Mouse (Mus musculus) thymus, postnatal 0 days (tissue): ENCODE measurements around the gene Coq10a. TPM values are rescaled to one million over a fixed set of nuclear protein-coding genes. Genes with fewer than 3 reads are reported as not detected.
A peak's percentile ranks its signal among the peaks of the same experiment; 100 is the strongest.

ENCODE experiments used
- DNase-seq: peaks from one replicate; pipeline ENCODE4 v3.0.0-alpha.2; 2015; ENCODE audit warnings: low spot score
- polyA plus RNA-seq: library from polyadenylated mRNA; unstranded; fragments of >200 nt; fragmentation: Nextera tagmentation; extraction: Ambion mirVana; gene quantifications from 2 replicates; pipeline ENCODE4 v1.2.1, GENCODE M21; 2015

Coq10a gene
- polyA plus RNA-seq, 1 experiment from 2014 or later, result 21.8 TPM

DNA sequence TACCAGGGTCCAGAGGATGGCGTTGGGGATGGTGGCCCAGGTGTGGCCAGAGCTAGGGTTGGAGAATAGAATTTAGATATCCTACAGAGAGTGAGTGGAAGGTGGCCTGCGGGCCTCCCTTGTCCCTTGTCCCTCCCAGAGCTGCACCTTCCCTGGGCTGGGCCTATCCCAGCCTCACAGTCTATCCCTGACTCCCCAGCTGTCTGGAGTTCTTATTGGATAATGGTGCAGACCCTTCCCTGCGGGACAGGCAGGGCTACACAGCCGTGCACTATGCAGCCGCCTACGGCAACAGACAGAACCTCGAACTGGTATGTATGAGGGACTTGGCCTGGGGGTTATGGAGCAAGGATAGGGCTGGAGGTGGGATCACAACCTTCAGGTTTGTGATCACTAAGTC, 17.1 kb upstream of the Coq10a start:
- no peak for DNase-seq

DNA sequence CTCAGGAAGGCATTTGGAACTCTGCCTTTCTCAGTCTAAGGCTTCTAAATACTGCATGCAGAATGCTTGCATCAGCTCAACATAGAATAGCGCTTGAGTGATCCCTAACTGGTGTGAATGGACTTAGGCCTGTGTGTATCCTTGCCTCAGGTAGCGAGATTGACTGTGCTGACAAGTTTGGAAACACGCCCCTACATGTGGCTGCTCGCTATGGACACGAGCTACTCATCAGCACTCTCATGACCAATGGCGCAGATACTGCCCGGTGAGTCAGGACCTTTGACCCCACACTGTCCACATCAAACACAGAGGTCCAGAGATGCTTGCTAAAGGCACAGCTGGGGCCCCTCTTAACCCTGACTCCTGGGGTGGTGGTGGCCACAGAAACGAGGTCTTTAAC, 13.7 kb upstream of the Coq10a start:
- no peak for DNase-seq

DNA sequence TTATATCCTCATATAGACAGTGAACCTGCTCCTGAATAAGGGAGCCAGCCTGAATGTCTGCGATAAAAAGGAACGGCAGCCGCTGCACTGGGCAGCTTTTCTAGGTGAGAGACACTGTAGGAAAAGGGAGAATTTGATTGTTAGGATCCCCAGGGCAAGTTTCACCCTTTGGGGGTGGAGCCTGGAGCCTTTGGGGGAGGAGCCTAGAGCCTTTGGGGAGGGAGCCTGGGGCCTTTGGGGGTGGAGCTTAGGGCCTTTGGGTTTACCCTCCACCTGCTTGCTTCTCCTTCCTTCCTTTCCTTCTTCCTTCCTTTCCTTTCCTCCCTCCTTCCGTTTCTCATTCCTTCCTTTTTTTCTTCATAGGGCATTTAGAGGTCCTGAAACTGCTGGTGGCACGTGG, 11.8 kb upstream of the Coq10a start:
- no peak for DNase-seq

DNA sequence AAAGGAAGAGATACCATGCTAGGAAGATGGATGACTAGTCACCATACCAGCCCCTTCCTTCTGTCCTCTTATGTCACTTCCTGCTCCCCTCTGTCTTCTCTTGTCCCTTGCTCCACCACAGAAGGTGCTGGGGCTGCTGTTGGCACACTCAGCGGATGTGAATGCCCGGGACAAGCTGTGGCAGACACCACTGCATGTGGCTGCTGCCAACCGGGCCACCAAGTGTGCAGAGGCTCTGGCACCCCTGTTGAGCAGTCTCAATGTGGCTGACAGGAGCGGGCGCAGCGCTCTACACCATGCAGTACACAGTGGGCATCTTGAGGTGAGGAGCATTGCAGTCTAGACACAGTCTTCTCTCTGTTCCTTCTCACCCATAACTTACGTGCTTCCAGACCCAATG, 10.5 kb upstream of the Coq10a start:
- no peak for DNase-seq

DNA sequence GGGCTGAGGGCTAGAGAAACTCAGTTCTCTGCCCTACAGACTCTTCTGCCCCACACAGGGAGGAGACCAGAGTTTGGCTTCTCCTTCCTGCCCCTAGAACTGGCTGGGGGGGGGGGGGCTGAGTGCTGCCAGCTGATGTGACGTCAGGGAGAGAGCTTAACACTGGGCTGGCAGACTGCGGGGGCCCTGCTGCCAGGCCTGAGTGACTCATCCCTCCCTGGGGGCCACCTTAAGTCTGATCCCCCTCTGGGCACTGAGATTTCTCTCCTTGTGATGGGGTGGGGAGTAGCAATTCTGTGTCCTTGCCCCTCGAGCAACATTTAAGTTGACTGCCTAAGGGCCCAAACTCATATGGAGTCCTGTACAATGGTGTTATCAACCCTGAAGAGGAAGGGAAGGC, 9.7 kb upstream of the Coq10a start:
- DNase-seq, result no peak

DNA sequence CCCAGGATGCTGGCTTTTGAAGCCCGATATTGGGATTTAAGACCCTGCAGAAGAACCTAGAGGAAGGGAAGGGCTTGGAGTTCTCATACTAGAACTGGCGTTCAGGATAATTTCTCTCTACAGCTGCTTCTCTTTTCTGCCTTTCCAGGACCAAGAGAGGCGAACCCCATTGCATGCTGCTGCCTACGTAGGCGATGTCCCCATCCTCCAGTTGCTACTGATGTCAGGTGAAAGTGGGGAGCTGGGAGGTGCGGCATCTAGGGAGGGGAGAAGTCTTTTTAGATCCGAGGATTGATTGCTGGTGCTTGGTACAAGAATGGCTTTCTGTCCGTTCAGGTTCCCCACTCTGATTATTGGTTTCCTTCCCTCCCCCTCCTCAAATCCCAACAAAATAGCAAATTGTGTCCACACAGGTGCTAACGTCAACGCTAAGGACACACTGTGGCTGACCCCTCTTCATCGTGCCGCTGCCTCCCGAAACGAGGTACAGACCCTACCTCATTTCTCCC, 9.2 kb upstream of the Coq10a start:
- no peak for DNase-seq

DNA sequence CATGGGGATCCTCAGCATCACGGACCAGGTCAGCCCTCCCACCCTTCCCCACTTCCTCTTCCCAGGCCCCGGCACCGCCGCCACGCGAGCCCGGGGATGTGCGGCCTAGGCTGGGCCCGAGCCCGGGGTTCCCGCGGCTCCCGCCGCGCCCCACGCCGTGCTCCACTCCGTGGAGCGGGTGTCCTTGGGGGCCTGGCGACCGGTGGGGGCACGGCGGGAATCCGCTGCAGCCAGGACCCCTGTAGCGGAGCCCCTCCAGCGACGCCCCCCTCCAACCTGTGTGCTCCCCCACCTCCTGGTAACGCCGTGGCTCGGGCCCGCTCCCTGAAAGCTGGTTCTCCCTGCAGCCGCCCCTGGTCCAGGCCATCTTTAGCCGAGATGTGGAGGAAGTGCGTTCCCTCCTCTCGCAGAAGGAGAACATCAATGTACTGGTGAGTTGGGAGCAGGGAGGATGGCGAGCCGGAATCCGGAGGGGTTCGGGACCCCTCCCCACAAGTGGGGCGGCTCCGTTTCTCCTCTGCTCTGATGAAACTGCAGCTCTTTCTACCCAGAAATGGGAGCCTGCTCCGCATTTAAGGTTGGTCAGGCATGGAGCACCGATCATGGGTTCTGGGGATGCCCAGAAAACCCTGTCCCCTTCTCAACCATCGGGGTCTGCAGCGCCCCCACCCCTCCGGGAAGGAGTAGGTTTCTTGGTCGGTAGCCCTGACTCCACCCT, 8.6 kb upstream of the Coq10a start:
- DNase-seq, result peak; percentile 29

DNA sequence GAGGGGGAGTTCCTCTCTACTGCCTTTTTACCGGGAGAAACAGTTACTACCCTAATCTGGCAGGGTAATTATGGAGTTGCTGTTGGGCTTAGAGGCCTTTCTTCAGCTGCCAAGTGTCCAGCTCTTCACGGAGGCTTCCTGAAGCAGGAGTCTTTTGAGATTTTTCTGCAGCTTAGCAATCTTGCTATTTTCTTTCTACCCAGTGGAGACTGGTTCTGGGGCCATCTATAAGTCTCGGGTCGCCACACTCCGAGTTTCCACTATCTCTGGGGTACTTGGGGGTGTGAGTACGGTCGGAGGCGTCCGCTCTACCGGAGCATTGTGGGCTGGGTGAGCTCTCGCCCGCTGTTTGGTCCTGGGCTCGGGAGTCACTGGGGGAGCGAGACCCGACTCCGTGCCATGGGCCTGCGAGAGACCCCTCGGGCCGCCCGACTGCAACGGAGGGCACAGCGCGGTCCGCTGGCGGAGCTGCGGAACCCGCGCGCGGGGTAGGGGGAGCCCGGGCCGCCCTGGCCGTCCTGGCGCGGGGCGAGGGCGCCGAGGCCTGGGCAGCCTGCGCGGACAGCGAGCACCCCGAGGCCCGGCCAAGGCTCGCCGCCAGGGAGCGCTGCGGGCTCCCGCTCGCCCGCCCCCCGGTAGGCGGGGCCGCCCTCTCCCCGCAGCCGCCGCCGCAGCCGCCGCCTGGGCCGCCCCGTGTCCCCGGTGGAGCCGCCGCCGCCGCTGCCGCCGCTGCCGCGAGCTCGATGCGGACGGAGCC, 7.8 kb upstream of the Coq10a start, which contains the start of gene Ankrd52:
Gene Ankrd52 (plus strand): TSS at position 661 of the 757 bp plus-strand sequence.
- DNase-seq, result peak; percentile 82

DNA sequence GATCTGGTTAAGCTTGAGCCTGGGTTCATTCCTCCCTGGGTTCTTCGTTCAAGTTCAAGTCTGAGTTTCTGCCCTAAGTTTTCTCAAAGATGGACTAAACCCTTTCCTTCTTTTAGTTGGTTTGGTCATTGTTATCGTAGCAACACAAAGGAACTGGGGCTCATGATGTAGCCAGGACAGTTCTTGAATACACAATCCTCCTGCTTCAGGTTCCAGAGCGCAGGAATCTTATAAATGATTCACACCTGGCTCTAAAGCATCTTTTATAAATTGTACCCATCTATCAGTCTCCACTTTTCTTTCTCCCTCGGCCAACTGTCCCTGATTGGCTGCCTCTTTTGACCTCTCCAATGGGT, 7.3 kb upstream of the Coq10a start:
- DNase-seq, result no peak

DNA sequence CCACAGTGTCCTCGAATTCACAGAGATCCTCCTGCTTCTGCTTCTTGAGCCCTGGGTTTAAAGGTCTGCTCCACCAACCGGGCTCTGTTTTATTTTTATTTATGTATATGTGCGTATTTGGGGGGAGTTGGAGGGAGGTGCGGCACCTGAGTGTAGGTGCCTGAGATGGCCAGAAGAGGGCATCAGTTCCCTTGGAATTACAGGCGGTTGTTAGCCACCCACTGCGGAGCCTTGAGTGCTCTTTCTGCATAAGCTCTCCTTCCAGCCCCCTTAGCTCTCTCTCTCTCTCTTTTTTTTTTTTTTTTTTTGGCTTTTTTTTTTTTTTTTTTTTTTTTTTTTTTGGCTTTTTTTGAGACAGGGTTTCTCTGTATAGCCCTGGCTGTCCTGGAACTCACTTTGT, 5.6 kb upstream of the Coq10a start:
- peak; percentile 32 for DNase-seq

DNA sequence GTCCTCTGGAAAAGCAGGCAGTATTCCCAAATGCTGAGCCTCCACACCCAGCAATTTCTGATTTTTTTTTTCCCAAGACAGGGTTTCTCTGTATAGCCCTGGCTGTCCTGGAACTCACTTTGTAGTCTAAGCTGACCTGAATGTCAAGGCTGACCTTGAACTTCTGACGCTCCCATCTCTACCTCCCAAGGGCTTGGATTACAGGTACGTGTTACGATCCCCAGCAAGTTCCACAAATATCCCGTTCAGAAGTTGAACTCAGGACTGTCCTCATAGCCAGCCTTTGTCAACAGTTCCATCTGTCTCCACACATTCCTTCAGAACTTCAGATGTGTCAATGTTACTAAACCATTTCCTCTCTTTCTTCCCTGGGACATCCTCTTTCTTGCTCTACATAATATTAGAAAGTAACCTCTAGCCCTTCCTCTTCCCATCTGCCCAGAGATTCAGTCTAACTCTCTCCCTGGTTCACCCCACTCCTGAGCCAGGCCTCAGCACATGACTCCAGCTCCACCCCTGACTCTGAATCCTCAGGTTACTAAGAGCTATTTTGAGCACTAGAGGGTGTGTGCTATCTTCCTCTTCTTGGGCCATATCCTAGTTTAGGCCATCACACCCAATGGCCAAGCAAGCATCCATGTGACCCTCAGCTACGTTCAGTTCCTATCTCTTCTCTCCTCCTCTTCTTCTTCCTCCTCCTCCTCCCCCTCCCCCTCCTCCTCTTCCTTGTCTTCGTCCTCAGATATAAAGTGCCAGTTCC, 4.4 kb upstream of the Coq10a start:
- DNase-seq, result no peak

DNA sequence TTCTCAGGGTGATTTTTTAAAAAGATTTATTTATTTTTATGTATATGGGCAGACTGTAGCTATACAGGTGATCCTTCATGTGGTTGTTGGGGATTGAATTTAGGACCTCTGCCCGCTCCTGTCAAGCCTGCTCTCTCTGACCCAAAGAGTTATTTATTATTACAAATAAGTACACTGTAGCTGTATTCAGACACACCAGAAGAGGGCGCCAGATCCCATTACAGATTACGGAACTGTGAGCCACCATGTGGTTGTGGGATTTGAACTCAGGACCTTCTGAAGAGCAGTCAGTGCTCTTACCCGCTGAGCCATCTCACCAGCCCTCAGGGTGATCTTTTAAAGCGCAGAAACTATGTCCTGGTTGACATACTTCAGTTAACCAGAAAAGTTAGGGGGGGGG, 3.3 kb upstream of the Coq10a start:
- DNase-seq, result no peak

DNA sequence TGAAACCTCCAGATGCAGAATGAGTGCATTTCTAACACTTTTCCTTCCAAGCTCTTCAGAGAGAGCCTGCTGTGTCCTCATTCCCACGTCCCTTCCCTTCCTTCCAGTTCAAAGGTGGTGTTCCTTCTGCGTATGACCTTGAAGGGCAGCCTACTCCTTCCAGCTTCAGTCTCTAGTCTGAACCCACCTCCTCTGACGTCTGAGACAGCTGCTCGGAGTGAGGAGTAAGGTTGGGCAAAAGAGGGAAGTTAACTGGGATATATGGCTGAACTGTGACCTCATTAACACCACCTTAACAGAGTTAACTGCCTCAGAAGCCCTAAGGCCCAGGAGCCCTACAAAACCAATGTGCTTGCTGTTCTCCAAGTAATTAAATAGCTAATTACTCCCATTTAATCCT, 1.8 kb upstream of the Coq10a start:
- DNase-seq, result no peak

DNA sequence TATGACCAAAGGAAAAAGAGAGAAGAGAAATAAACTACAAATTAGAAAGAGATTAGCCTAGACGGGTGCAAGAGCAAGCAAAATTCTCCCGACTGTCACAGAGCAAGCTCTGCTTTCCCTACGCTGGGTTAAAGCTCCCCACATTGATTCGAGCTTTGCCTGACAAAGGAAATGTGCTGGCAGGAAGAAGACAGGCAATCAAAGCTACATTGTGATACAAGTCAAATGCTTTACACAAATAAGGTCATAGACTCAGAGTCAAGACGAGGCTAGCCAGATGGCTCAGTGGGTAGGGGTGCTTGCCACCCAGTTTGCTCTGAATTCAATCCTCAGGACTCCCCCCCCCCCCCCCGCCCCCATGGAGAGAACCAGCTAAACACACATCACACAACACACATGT, 1.2 kb upstream of the Coq10a start:
- DNase-seq, result no peak

DNA sequence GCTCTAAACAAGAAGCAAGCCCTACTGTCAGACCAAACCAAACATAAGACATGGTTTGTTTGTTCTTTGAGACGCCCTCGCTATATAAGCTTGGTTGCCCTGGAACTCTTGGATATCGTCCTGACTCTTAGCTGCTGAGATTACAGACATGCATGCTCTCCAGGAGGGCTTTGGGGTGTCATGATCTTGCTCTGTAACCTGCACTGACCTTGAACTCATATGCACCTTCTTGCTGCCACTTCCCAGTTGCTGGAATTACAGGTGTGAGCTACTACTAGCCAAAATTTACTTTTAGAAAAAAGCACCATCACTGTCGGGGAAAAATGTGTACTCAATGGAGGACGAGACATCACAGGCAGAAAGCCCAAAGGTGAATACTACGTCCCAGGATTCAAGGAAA, 802 bp upstream of the Coq10a start:
- DNase-seq, result no peak

DNA sequence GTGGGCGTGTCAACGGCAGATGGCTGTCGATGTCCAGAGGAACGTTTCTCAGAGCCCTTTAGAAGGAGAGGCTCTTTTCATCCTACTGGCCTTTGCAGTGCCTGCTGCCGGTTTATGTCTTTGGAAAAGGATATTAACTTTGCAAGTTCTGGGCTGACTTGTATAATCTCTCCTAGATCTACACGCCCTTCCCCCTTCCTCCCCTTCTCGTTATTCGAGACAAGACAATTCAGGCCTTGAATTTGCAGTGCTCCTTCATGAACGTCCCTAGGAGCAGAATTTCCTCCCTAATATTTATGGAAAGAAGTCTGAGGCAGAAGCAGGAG, 384 bp upstream of the Coq10a start:
- no peak for DNase-seq

DNA sequence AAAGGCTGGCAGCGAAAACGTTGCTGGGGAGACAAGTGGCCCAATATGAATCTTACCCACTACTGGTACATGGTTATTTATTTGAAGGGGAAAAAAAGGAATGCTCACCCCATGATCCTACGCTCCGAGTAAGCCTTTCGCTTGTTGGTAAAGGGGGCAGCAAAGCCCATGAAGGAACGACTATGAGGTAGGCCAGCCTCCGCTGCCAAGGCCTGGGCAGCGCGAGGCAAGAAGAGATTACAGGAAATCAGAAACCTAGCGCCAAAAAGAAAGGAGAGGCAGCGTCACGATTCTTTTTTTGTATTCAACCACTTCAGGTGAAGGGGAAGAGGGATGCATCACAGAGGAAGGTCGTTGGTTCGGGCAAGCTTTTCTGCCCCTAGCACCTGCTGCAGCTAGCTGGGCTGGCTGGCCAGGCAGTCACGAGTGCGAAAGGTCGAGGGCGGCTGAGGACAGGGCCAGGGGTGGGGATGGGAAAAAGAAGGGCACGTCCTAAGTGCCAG, 847 bp downstream of the Coq10a start:
- no peak for DNase-seq

DNA sequence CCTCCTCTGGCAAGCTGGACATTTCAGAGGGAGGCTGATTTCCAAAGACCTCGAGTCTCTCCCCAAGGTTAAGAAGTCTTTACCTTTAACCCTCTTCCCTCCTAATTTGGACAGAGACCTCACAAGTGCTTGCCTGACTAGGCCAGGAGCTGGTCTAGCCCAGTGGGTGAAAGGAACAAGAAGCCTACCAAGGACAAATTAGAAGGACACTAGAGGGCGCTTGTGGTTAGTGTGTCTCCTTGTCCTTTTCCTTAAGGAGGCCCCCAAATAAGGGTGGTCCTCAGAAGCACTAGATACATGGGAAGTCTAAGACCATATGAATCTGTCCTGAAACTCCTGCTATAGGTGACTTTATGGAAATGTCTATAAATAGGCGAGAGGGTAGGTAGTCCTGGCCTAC, 6.2 kb downstream of the Coq10a start:
- peak; percentile 23 for DNase-seq

DNA sequence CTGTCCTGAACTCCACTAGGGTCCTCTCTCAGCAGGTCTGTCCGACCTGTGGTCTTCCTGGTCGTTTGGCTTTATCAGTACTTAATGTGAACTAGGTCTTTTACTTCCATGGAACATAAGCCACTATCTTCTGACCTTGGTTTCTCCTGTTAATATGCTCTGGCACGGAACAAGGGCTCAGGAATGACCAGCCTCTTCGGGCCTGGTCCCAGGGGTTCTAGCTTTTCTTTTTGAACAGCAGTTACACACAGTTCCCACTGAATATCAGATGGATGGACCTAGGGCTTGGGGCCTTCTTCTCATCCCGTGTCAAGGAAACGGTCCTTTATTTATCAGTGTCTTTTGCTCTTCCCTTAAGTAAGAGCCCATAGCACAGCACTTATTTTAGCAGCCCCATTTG, 7.0 kb downstream of the Coq10a start:
- DNase-seq, result no peak

DNA sequence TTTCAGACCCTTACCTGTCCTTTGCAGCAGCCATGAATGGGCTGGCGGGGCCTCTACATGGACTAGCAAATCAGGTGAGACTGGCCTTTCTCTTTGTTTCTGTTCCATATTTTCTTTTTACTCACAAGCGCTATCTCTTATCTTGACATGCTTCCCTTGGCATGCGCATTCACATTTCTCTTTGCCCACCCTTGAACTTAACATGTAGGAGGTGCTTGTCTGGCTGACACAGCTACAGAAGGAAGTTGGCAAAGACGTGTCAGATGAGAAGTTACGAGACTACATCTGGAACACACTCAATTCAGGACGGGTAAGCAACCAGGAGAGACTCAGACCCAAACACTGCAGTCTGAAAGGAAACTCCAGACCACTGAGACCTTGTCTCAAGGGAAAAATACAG, 9.6 kb downstream of the Coq10a start:
- no peak for DNase-seq

DNA sequence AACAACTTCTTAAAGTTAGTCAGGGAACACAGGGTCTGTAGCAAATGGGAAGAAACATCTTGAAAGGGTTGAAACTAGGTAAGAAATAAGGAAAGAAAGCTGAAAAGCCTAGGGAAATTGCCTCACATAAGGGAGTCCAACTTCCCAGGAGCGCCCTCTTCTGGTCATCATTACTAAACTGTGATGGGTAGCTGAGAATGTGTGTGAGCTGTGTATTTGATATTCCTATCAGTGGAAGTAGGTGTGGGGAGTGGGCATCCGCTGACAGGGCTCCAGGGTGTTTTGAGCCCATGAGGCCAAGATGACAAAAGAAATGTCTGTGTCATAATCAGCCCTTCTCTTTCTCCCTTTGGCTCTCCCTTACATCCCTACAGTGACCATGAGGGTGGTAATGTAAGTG, 10.0 kb downstream of the Coq10a start:
- DNase-seq, result peak; percentile 67

DNA sequence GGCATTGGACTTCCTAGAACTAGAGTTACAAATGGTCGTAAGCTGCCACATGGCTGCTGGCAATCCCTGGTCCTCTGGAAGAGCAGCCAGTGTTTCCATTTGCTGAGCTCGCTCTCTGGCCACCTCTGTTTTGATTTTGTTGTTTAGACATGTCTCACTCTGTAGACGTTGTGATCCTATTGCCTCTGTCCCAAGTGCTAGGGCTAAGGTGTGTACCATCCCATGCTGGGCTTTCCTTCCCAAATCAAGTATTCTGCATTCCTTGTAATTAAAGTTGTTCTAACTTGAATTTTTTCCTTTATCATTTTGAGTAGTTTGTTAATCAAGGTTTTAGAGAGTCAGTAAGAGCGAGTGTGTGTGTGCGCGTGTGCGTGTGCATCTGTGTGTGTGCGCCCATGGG, 21.3 kb downstream of the Coq10a start:
- no peak for DNase-seq
